Mouse (Mus musculus): ENCODE measurements around the gene 2610001J05Rik. TPM values are rescaled to one million over a fixed set of nuclear protein-coding genes. Genes with fewer than 3 reads are reported as not detected.
"Not testable (repeated sequence)": the region's sequence is repeated elsewhere in the genome, so short reads cannot be mapped to it uniquely, and the experiment has no call there.

2610001J05Rik gene
- polyA plus RNA-seq, 1 experiment from 2014 or later: 95.4 TPM

DNA sequence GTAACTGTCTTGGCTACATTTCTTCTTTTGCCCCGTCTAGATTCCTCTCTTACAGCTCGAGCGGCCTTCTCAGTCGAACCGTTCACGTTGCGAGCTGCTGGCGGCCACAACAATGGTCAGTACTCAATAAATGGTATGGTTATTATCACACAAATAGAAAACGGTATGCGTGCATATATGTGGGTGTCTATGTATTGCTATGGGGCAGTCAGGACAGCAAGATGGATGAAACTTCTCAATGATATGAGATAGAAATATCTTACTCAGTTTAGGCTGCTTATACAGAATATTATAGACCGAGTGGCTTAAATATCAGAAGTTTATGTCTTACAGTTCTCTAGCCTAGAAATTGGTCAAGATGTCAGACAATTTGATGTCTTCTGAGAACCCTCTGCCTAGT lies 17.1 kb downstream of the 2610001J05Rik start:
- no peak overlapping the region for H3K4me3 ChIP-seq (ENCODE audit: low read depth, low read length)
- WGBS: 43% methylated on average over 10 of the region's 11 CpGs
- H3K27ac ChIP-seq (ENCODE audit: low read depth, low read length): no peak overlapping the region
- no peak for ATAC-seq
- no peaks in the 10 kb centered on the region for H3K36me3 ChIP-seq (ENCODE audit: control insufficient read depth, insufficient read depth)
- H3K27me3 ChIP-seq (replicated peaks; ENCODE audit: control insufficient read depth, insufficient read depth, low read length): no peaks in the 10 kb centered on the region
- H3K4me1 ChIP-seq (replicated peaks; ENCODE audit: control insufficient read depth, insufficient read depth, low read length): no peaks in the 10 kb centered on the region
- H3K4me2 ChIP-seq (replicated peaks; ENCODE audit: low read depth): no peak overlapping the region
- TF ChIP-seq CTCF (IDR thresholded peaks at IDR 0.05; ENCODE audit: low read depth): no peak
- no peak overlapping the region for H3K9ac ChIP-seq (ENCODE audit: low read depth, low read length)
- no peaks in the 10 kb centered on the region for H3K9me3 ChIP-seq (ENCODE audit: control insufficient read depth)

DNA sequence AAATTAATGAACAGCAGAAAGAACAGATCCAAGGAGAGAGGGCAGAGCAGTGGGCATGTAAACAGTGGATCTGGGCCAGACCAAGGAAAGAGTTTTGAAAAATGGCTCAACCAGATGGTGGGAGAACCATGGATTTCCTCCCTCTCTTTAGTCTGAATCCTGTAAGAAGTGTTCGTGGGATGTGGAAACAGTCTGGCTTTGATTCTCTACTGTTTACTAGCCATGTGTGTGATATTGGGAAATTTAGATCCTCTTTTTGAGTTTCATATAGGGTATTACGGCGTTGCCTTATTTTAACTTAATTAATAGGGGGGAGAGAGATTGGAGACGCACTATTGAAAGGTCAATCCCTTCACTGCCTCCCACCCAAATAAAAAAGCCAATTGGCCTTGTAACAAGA lies 18.1 kb downstream of the 2610001J05Rik start:
- ATAC-seq: no peak
- no peak overlapping the region for H3K4me3 ChIP-seq (ENCODE audit: low read depth, low read length)
- no peaks in the 10 kb centered on the region for H3K27me3 ChIP-seq (replicated peaks; ENCODE audit: control insufficient read depth, insufficient read depth, low read length)
- no peak overlapping the region for H3K27ac ChIP-seq (ENCODE audit: low read depth, low read length)
- no peak overlapping the region for H3K9ac ChIP-seq (ENCODE audit: low read depth, low read length)
- WGBS: 81% methylated on average over 4 of the region's 4 CpGs
- no peak for TF ChIP-seq CTCF (IDR thresholded peaks at IDR 0.05; ENCODE audit: low read depth)
- H3K9me3 ChIP-seq (ENCODE audit: control insufficient read depth): no peaks in the 10 kb centered on the region
- no peaks in the 10 kb centered on the region for H3K4me1 ChIP-seq (replicated peaks; ENCODE audit: control insufficient read depth, insufficient read depth, low read length)
- no peaks in the 10 kb centered on the region for H3K36me3 ChIP-seq (ENCODE audit: control insufficient read depth, insufficient read depth)
- no peak overlapping the region for H3K4me2 ChIP-seq (replicated peaks; ENCODE audit: low read depth)

DNA sequence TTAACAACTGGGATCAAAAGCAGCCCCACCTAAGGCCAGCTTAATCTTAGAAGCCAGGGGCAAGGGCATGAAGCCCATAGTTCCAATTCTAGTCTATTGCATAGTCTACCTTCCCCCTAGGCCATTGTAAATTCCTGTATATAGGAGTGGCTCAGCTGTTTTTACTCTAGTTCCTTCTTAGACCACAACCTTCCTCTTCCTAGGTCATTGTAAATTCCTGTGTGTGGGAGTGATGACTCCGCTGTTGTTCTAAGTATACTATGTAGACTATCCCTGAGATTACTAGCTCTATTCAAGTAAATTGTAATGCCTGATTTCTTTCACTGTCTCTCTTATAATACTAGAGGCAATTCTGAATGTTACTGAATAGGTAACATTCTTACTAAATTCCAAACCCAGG lies 25.3 kb downstream of the 2610001J05Rik start:
- not testable (repeated sequence) for H3K9ac ChIP-seq (ENCODE audit: low read depth, low read length); H3K36me3 ChIP-seq (ENCODE audit: control insufficient read depth, insufficient read depth); H3K4me1 ChIP-seq (replicated peaks; ENCODE audit: control insufficient read depth, insufficient read depth, low read length); H3K9me3 ChIP-seq (ENCODE audit: control insufficient read depth); H3K4me2 ChIP-seq (replicated peaks; ENCODE audit: low read depth); H3K4me3 ChIP-seq (ENCODE audit: low read depth, low read length); ATAC-seq; H3K27ac ChIP-seq (ENCODE audit: low read depth, low read length); H3K27me3 ChIP-seq (replicated peaks; ENCODE audit: control insufficient read depth, insufficient read depth, low read length)
- WGBS: 100% methylated on average over 1 of the region's 1 CpGs

DNA sequence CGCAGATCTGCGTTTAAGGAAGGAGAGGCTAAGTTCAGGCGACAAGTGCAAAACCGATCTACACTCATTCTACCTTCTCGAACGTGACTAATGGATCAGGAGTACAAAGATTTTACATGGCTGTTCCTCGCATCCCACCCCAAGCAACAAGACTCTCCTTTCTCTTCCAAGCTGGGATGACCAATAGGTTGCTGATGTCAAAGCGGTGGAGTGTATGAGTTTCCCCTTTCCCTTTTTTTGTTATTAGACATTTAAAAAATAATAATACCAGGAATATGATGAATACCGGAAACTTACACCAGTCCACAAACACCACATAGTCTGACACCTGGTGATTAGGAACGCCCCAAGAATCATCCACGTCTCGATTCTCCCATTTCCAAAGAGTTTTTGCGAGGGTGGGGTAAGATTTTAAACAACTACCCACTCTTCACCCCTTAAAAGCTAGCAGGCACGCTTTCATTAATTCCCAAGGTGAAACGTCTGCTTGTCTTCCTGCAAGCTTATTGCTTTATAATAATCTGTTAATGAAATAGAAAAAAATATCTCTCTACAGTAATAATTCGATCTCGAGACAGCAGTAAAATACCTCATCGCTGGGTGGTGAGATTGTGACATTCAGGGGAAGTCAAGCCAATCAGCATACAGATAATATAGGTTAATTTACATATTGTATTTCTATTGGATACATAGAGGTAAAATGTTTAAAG lies 31.8 kb downstream of the 2610001J05Rik start, which contains the start of gene Gpr85:
Gpr85 (minus strand) TSS at position 598 of the 710 bp plus-strand sequence.
- peak within 1 kb of the TSS; percentile 66 for H3K4me3 ChIP-seq (ENCODE audit: low read depth, low read length)
- WGBS: 46% methylated on average over 18 of the region's 18 CpGs
- H3K9me3 ChIP-seq (ENCODE audit: control insufficient read depth): no peaks in the 10 kb centered on the region
- H3K4me2 ChIP-seq (replicated peaks; ENCODE audit: low read depth): peak within 1 kb of the TSS; percentile 99
- no peak within 1 kb of the TSS for H3K27ac ChIP-seq (ENCODE audit: low read depth, low read length)
- peak within 1 kb of the TSS; percentile 68 for H3K9ac ChIP-seq (ENCODE audit: low read depth, low read length)
- H3K27me3 ChIP-seq (replicated peaks; ENCODE audit: control insufficient read depth, insufficient read depth, low read length): no peaks in the 10 kb centered on the region
- no peaks in the 10 kb centered on the region for H3K4me1 ChIP-seq (replicated peaks; ENCODE audit: control insufficient read depth, insufficient read depth, low read length)
- no peak for TF ChIP-seq CTCF (IDR thresholded peaks at IDR 0.05; ENCODE audit: low read depth)
- no peak; the same call in 1 of the 2 replicates for ATAC-seq
- no peaks in the 10 kb centered on the region for H3K36me3 ChIP-seq (ENCODE audit: control insufficient read depth, insufficient read depth)

DNA sequence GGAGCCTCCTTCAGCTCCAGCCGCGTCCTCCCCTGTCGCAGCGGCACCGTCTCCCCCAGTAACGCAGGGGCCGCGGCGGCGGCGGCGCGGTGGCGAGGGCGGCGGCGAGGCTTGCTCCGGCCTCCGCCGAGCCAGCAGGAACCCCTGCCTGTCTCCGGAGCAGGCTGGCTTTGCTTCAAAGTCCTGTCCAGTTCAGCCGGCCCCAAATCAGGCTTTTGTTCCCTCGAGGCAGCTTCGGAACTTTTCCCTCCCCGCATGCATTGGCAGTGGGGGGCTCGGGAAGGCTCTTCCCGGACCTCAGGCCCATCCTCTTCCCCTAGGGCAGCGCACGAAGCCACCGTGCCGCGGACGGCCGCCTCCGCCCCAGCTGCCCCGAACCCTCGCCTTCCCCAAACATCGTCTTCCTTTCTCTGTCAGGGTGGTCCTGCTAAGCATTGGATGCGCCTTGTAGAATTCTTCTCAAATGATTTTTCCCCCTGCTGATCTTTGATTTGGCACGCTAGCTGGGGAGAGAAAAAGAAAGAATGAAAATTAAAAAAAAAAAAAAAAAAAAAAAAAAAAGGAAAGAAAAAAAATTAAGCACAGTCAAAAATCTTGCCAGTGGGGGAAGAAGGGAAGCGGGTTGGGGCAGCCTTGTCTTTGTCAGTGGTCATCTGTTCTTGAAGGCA lies 32.5 kb downstream of the 2610001J05Rik start:
- peak overlapping the region; percentile 99 for H3K4me2 ChIP-seq (replicated peaks; ENCODE audit: low read depth)
- no peaks in the 10 kb centered on the region for H3K9me3 ChIP-seq (ENCODE audit: control insufficient read depth)
- H3K27me3 ChIP-seq (replicated peaks; ENCODE audit: control insufficient read depth, insufficient read depth, low read length): no peaks in the 10 kb centered on the region
- WGBS: under 1% methylated on average over 41 of the region's 41 CpGs
- H3K36me3 ChIP-seq (ENCODE audit: control insufficient read depth, insufficient read depth): no peaks in the 10 kb centered on the region
- H3K4me3 ChIP-seq (ENCODE audit: low read depth, low read length): peak overlapping the region; percentile 66
- TF ChIP-seq CTCF (IDR thresholded peaks at IDR 0.05; ENCODE audit: low read depth): no peak
- H3K27ac ChIP-seq (ENCODE audit: low read depth, low read length): no peak overlapping the region
- H3K4me1 ChIP-seq (replicated peaks; ENCODE audit: control insufficient read depth, insufficient read depth, low read length): no peaks in the 10 kb centered on the region
- ATAC-seq: peak; percentile 49; the same call in 1 of the 2 replicates
- peak overlapping the region; percentile 68 for H3K9ac ChIP-seq (ENCODE audit: low read depth, low read length)

DNA sequence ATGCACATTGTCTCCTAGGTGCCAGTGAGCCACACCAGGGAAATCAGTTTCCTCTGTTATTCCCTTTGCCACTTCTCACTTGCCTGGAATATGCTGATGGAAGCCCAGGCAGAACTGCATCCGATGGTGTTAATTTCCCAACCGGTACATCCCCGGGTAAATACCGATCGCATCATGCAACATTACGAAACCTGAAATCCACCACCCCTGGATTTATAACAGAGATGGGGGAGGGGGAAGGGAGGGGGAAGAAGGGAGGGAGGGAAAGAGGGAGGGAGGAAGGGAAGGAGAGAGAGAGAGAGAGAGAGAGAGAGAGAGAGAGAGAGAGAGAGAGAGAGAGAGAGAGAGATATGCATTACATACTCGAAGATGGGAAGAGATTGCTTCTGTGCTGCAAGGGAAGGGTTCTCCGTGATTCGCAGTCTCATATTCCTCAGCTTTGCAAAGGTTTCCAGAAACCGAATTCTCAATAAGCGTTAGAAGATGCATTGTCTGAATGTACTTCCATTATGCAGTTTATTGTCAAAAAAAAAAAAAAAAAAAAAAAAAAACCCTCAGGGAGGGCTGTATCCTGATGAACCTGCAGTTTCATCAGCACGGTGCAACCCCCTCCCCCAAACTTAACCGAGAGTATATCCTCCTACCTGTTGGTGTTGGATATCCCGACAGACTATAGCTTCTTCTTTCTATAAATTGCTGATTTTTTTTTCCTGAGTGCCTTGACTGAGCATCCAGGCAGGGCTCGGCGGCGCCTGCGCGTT lies 33.2 kb downstream of the 2610001J05Rik start:
- 2% methylated on average over 19 of the region's 19 CpGs for WGBS
- Histone ChIP-seq H3K9me3 (ENCODE audit: control insufficient read depth) (no peaks in the 10 kb centered on the region), H3K4me2 (replicated peaks; ENCODE audit: low read depth) (peak overlapping the region; percentile 99), H3K36me3 (ENCODE audit: control insufficient read depth, insufficient read depth) (no peaks in the 10 kb centered on the region), H3K9ac (ENCODE audit: low read depth, low read length) (peak overlapping the region; percentile 68), H3K27me3 (replicated peaks; ENCODE audit: control insufficient read depth, insufficient read depth, low read length) (no peaks in the 10 kb centered on the region), H3K4me3 (ENCODE audit: low read depth, low read length) (peak overlapping the region; percentile 66), H3K27ac (ENCODE audit: low read depth, low read length) (no peak overlapping the region), H3K4me1 (replicated peaks; ENCODE audit: control insufficient read depth, insufficient read depth, low read length) (no peaks in the 10 kb centered on the region)
- TF ChIP-seq CTCF (IDR thresholded peaks at IDR 0.05; ENCODE audit: low read depth): no peak
- ATAC-seq: no peak; the same call in 1 of the 2 replicates

All from intestine, postnatal 0 days (tissue).